Comparison of ENCODE assay signal across 28 mouse cellular contexts in the genomic region with DNA sequence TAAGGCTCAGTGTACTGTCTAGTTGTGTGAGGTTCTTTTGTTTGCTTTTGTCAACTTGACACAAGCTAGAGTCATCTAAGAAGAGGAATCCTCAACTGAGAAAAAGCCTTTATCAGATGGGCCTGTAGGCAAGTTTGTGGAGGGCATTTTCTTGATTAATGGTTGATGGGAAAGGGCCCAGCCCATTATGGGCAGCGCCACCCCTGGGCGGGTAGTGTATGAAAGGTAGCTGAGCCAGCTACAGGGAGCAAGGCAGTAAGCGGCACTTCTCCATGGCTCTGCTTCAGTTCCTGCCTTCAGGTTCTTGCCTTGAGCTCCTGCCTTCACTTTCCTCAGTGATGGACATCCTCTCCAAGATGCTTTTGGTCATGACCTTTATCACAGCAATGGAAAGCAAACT.
"Had no signal": no experiment of that assay in that cellular context is flagged by ENCODE, and none has a peak within 500 bp of the region (broad histone marks: within the 10 kb centered on the region; RNA-seq: fewer than 3 reads in every experiment).

No protein-coding gene starts in this region.

- H3K36me3 ChIP-seq: embryonic facial prominence, embryonic 10.5 days; embryonic facial prominence, embryonic 12.5 days; embryonic facial prominence, embryonic 13.5 days; embryonic facial prominence, embryonic 15.5 days; forebrain, embryonic 10.5 days; forebrain, embryonic 12.5 days; forebrain, embryonic 15.5 days had no signal

- ATAC-seq: forebrain, embryonic 13.5 days; forebrain, embryonic 14.5 days; forebrain, embryonic 15.5 days; forebrain, embryonic 16.5 days; forebrain, postnatal 0 days had no signal

- H3K27ac ChIP-seq: embryonic facial prominence, embryonic 10.5 days; embryonic facial prominence, embryonic 12.5 days; embryonic facial prominence, embryonic 13.5 days; embryonic facial prominence, embryonic 15.5 days; forebrain, embryonic 10.5 days; forebrain, embryonic 12.5 days; forebrain, embryonic 13.5 days; forebrain, embryonic 15.5 days; gastrocnemius, adult 2 months had no signal

- H3K9me3 ChIP-seq: embryonic facial prominence, embryonic 10.5 days; embryonic facial prominence, embryonic 12.5 days; embryonic facial prominence, embryonic 13.5 days; embryonic facial prominence, embryonic 15.5 days; forebrain, embryonic 10.5 days; forebrain, embryonic 12.5 days; forebrain, embryonic 13.5 days; forebrain, embryonic 15.5 days had no signal

- H3K4me2 ChIP-seq: embryonic facial prominence, embryonic 12.5 days; embryonic facial prominence, embryonic 13.5 days; embryonic facial prominence, embryonic 15.5 days; forebrain, embryonic 12.5 days; forebrain, embryonic 13.5 days; forebrain, embryonic 15.5 days had no signal

- H3K9ac ChIP-seq: embryonic facial prominence, embryonic 12.5 days; embryonic facial prominence, embryonic 13.5 days; embryonic facial prominence, embryonic 15.5 days; forebrain, embryonic 12.5 days; forebrain, embryonic 13.5 days; forebrain, embryonic 15.5 days; forebrain, postnatal 0 days had no signal

- DNase-seq: cerebellum, adult 2 months; cerebellum, adult 8-10 months; cerebellum, adult 9-10 months; cerebellum, adult 9-11 months; cerebellum, postnatal 10 days; cerebellum, postnatal 14 days; cerebellum, postnatal 25 days; cerebellum, postnatal 36 days; embryo, embryonic 11 days; forebrain, postnatal 0 days; gastrocnemius, adult 2 months; gastrocnemius, postnatal 10 days; gastrocnemius, postnatal 14 days; gastrocnemius, postnatal 25 days; gastrocnemius, postnatal 36 days; heart, adult 11 months; heart, adult 18-20 months had no signal

- H3K4me3 ChIP-seq: embryonic facial prominence, embryonic 10.5 days; embryonic facial prominence, embryonic 12.5 days; embryonic facial prominence, embryonic 13.5 days; embryonic facial prominence, embryonic 15.5 days; erythroblast, embryonic 14.5 days; forebrain, embryonic 10.5 days; forebrain, embryonic 12.5 days; forebrain, embryonic 13.5 days; forebrain, embryonic 15.5 days; gastrocnemius, adult 2 months had no signal

- H3K4me1 ChIP-seq: embryonic facial prominence, embryonic 12.5 days; embryonic facial prominence, embryonic 13.5 days; embryonic facial prominence, embryonic 15.5 days; forebrain, embryonic 12.5 days; forebrain, embryonic 13.5 days; forebrain, embryonic 15.5 days had no signal

- H3K27me3 ChIP-seq: embryonic facial prominence, embryonic 12.5 days; embryonic facial prominence, embryonic 13.5 days; embryonic facial prominence, embryonic 15.5 days; forebrain, embryonic 12.5 days; forebrain, embryonic 13.5 days; forebrain, embryonic 15.5 days had no signal
